Mouse (Mus musculus): ENCODE results near the gene Ttll5. TPM values are rescaled to one million over a fixed set of nuclear protein-coding genes. Genes with fewer than 3 reads are reported as not detected.

Ttll5 gene
- polyA plus RNA-seq, 1 experiment from 2014 or later = 17.6 TPM

DNA sequence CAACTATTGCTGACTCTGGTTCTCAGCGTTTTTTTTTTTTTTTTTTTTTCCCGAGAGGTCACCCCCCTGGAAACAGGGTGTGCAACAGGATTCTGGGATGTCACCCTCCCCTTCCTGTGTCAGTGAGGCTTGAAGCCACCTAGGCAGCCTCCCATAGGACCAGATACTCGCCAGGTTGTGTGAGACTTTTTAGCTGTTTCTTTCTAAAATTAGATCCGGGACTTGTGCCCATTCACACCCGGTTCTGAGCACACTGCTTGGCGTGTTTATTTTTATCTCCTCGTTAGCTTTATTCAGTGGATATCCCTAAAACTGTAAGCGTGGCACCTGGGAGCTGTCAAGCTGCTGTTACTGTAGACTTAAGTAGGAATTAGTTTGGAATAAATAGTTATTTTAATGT, 262.1 kb downstream of the Ttll5 start:
- WGBS = 80% methylated on average over 8 of the region's 8 CpGs
- Histone ChIP-seq H3K9me3 (no peaks in the 10 kb centered on the region), H3K4me1 (peaks cover 21% of the 10 kb centered on the region), H3K27ac (no peak overlapping the region), H3K36me3 (replicated peaks) (peaks cover 44% of the 10 kb centered on the region), H3K27me3 (ENCODE audit: poor library complexity, severe bottlenecking) (peaks cover 1% of the 10 kb centered on the region; the same call in 1 of the 2 replicates), H3K4me3 (no peak overlapping the region)
- no peak for DNase-seq (ENCODE audit: extremely low spot score, low spot score)

DNA sequence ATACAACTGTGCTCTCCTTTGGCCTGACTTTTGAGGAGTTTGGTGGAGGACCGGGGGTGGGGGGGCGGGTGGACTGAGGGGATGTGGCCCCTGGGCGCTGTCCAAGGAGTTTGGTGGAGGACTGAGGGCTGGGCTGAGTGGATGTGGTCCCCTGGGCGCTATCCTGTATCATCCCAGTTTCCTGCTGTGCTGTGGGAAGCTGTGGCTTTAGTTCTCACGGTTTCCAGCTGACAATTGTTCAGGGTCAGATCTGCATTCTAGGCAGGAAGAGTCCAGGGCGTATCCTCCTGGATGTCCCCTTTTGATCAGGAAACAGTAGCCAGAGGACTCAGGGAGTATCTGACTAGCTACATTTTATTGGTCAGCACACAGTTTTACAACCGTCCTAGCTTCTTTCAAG, 263.6 kb downstream of the Ttll5 start:
- Histone ChIP-seq H3K4me3 (no peak overlapping the region), H3K27ac (no peak overlapping the region), H3K9me3 (no peaks in the 10 kb centered on the region), H3K27me3 (ENCODE audit: poor library complexity, severe bottlenecking) (no peaks in the 10 kb centered on the region), H3K36me3 (replicated peaks) (peaks cover 44% of the 10 kb centered on the region), H3K4me1 (peaks cover 29% of the 10 kb centered on the region)
- WGBS = 79% methylated on average over 7 of the region's 7 CpGs
- no peak for DNase-seq (ENCODE audit: extremely low spot score, low spot score)

DNA sequence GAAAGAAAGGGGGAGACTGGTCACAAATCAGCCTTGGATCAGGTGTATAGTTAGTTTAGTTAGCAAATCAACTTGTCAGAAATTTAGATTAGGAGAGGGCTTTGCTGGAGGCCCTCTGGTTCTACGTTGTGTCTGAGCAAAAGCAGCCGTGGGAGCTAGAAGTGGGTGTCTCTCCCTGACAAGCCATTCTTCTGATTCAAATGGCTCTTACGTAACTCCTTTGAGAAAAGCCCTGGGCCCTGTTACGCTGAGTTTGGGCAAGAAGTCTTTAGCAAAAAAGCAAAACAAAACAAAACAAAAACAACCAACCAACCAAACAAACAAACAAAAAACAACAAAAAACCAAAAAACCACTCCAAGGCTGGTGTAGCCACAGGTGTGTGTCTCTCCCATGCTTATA, 266.3 kb downstream of the Ttll5 start:
- H3K27me3 ChIP-seq (ENCODE audit: poor library complexity, severe bottlenecking) = no peaks in the 10 kb centered on the region
- peaks cover 21% of the 10 kb centered on the region for H3K4me1 ChIP-seq
- H3K27ac ChIP-seq = no peak overlapping the region
- peaks cover 42% of the 10 kb centered on the region for H3K36me3 ChIP-seq (replicated peaks)
- no peaks in the 10 kb centered on the region for H3K9me3 ChIP-seq
- no peak overlapping the region for H3K4me3 ChIP-seq
- DNase-seq (ENCODE audit: extremely low spot score, low spot score) = no peak
- WGBS = 66% methylated on average over 4 of the region's 4 CpGs

DNA sequence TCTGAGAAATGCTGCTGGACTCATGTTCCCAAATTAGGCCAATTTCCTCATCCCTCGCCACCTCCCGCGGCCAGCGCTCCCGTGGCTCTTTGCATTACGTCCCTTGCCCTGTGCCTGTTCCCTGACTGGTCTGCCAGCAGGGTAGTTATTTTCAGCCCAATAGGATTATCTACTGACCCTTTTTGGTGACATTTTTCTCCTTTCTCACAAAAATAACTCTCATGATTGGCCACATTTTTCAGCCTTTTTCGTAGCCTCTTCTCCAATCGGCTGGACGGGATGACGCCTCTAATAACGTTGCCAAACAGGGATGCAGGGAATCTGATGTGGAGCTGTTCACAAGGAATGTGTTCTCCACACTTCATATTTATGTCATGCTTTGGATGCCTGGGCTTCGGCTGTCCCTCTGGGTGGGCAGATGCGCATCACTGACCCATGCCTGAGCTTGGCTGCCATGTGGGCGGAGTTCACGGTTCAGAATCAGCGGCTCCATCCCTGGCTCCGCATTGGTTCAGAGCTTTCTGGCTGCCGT, 267.2 kb downstream of the Ttll5 start:
- 32% methylated on average over 18 of the region's 18 CpGs for WGBS
- no peak overlapping the region for H3K4me3 ChIP-seq

DNA sequence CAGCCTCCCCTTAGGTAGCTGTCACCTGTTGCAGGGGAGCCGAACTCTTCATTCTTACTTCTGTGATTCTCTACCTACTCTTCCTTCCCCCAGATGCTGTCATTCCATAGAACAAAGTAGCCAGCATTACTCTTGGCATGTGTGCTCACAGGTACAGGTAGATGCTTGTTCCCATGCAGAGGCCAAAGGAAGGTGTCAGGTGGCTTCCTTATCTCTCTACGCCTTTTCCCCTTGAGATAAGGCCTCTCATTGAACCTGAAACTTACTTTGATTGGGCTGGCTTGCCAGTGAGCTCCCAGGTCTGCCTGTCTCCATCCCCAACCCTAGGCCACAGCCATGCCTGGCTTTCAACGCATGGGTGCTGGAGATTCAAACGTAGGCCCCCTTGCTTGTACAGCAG, 269.6 kb downstream of the Ttll5 start:
- peaks cover 21% of the 10 kb centered on the region for H3K4me1 ChIP-seq
- 94% methylated on average over 4 of the region's 4 CpGs for WGBS
- no peak overlapping the region for H3K4me3 ChIP-seq
- no peak overlapping the region for H3K27ac ChIP-seq
- peaks cover 25% of the 10 kb centered on the region for H3K36me3 ChIP-seq (replicated peaks)
- no peaks in the 10 kb centered on the region for H3K27me3 ChIP-seq (ENCODE audit: poor library complexity, severe bottlenecking)
- no peaks in the 10 kb centered on the region for H3K9me3 ChIP-seq
- DNase-seq (ENCODE audit: extremely low spot score, low spot score) = no peak

More for the DNA sequence above, 267.2 kb downstream of the Ttll5 start:
- Histone ChIP-seq H3K27me3 (ENCODE audit: poor library complexity, severe bottlenecking) (no peaks in the 10 kb centered on the region), H3K27ac (peak overlapping the region; percentile 4; the same call in 1 of the 2 replicates), H3K36me3 (replicated peaks) (peaks cover 33% of the 10 kb centered on the region), H3K4me1 (peaks cover 21% of the 10 kb centered on the region), H3K9me3 (no peaks in the 10 kb centered on the region)
- DNase-seq (ENCODE audit: extremely low spot score, low spot score) = peak; percentile 30

DNA sequence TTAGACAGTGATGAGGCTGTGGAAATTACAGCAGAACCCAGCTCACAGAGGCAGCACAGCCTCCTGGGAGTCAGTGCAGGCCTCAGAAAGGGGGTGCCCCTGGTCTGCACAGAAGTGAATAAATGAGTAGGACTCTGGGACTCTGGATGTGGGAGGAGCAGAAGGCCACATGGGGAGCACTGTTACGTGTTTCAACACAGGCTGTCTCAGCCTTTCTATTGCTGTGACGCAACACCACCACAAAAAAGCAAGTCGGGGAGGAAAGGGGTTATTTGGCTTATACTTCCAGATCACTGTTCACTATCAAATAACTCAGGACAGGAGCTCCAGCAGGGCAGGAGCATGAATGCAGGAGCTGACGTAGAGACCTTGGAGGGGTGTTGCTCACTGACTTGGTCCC, 271.3 kb downstream of the Ttll5 start:
- no peak overlapping the region for H3K4me3 ChIP-seq
- peaks cover 12% of the 10 kb centered on the region; the same call in 1 of the 2 replicates for H3K36me3 ChIP-seq (replicated peaks)
- no peaks in the 10 kb centered on the region for H3K9me3 ChIP-seq
- no peaks in the 10 kb centered on the region for H3K27me3 ChIP-seq (ENCODE audit: poor library complexity, severe bottlenecking)
- H3K27ac ChIP-seq = no peak overlapping the region
- WGBS = 90% methylated on average over 4 of the region's 4 CpGs
- DNase-seq (ENCODE audit: extremely low spot score, low spot score) = no peak
- H3K4me1 ChIP-seq = peaks cover 21% of the 10 kb centered on the region

DNA sequence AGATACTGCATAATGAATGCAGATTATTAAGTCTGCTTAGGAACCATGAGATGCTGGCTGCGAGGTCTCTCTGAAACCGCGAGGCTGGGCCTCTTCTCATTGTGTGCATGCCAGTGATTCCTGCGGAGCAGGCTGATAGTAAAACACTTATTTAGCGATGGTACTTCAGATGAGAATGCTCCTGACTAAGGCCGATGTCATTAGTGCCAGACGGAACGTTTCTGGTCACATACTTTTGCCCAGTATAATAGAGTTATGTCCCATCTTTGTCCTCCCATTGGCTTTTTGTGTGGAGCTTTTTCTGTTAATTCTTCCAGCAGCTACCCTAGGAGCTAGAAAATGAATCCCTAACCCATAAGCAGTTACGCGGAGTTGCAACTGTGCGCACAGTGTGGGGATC, 273.3 kb downstream of the Ttll5 start:
- Histone ChIP-seq H3K36me3 (replicated peaks) (peaks cover 15% of the 10 kb centered on the region; the same call in 1 of the 2 replicates), H3K9me3 (no peaks in the 10 kb centered on the region), H3K27ac (no peak overlapping the region), H3K4me3 (no peak overlapping the region), H3K4me1 (peaks cover 8% of the 10 kb centered on the region), H3K27me3 (ENCODE audit: poor library complexity, severe bottlenecking) (no peaks in the 10 kb centered on the region)
- DNase-seq (ENCODE audit: extremely low spot score, low spot score) = no peak
- WGBS = 84% methylated on average over 11 of the region's 11 CpGs

DNA sequence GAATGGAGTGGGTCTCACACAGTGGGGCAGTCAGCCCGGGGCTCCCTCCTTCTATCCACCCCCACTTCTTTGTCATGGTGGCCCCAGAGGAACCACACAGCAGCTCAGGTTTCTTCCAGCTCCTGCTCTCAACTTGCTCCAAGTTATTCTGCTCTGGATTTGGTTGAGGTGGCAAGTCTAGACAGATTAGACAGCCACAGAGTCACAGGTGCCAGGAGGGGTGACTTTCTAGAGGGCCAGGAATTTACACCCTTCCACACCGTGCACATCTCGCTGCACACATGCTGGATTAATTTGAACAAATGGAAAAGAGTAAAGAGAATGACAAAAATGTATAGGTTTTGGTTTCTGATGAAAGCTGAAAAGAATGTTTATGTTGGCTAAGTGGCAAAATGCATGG, 276.3 kb downstream of the Ttll5 start:
- no peak for DNase-seq (ENCODE audit: extremely low spot score, low spot score)
- no peak overlapping the region for H3K27ac ChIP-seq
- H3K36me3 ChIP-seq (replicated peaks) = peaks cover 17% of the 10 kb centered on the region; the same call in 1 of the 2 replicates
- H3K9me3 ChIP-seq = no peaks in the 10 kb centered on the region
- H3K4me1 ChIP-seq = peaks cover 25% of the 10 kb centered on the region
- H3K4me3 ChIP-seq = no peak overlapping the region
- peaks cover 11% of the 10 kb centered on the region; the same call in 1 of the 2 replicates for H3K27me3 ChIP-seq (ENCODE audit: poor library complexity, severe bottlenecking)
- WGBS = 87% methylated on average over 3 of the region's 3 CpGs

DNA sequence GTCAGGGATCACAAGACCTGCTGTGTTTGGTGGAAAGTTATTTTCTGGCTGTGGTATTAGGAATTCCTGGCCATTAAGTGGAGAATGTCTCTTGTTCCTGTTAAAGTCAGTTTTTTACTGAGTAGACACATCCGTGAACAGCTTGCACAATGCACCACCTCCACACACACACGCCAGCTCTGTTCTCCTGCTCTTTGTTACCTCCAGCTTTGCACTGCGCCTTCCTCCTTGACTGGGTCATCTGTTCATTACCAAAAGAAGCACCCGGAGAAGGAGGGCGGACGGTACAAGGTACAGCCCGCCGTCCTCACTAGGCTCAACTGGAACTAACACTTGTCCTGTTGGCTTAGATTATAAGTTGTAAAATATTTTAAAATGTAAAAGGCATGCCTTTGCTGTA, 278.2 kb downstream of the Ttll5 start:
- 86% methylated on average over 8 of the region's 8 CpGs for WGBS
- Histone ChIP-seq H3K4me3 (no peak overlapping the region), H3K27ac (no peak overlapping the region), H3K9me3 (no peaks in the 10 kb centered on the region), H3K27me3 (ENCODE audit: poor library complexity, severe bottlenecking) (peaks cover 11% of the 10 kb centered on the region; the same call in 1 of the 2 replicates), H3K4me1 (peaks cover 25% of the 10 kb centered on the region), H3K36me3 (replicated peaks) (peaks cover 16% of the 10 kb centered on the region; the same call in 1 of the 2 replicates)
- no peak for DNase-seq (ENCODE audit: extremely low spot score, low spot score)

DNA sequence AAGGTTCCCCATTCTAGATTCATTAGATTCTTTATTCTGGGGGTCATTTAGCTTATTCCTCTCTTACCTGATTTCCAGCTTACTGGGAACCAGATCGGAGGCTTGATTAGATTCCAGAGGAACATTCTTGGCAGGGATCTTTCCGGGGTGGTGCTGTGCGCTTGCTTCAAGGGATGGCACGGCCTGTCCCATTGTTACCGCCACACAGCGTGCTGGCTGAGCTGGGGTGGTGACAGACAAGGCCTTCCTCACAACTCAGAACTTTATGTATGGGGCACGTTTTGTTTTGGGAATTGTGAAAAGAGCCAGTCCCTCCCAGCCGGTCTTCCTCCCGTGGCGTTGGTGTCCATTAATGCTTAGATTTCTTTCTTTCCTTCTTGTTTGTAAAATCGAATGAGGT, 278.9 kb downstream of the Ttll5 start:
- no peak overlapping the region for H3K4me3 ChIP-seq
- peak overlapping the region; percentile 56; the same call in 1 of the 2 replicates for H3K27ac ChIP-seq
- no peak for DNase-seq (ENCODE audit: extremely low spot score, low spot score)
- peaks cover 19% of the 10 kb centered on the region for H3K36me3 ChIP-seq (replicated peaks)
- 55% methylated on average over 11 of the region's 11 CpGs for WGBS
- peaks cover 11% of the 10 kb centered on the region; the same call in 1 of the 2 replicates for H3K27me3 ChIP-seq (ENCODE audit: poor library complexity, severe bottlenecking)
- no peaks in the 10 kb centered on the region for H3K9me3 ChIP-seq
- H3K4me1 ChIP-seq = peaks cover 25% of the 10 kb centered on the region

DNA sequence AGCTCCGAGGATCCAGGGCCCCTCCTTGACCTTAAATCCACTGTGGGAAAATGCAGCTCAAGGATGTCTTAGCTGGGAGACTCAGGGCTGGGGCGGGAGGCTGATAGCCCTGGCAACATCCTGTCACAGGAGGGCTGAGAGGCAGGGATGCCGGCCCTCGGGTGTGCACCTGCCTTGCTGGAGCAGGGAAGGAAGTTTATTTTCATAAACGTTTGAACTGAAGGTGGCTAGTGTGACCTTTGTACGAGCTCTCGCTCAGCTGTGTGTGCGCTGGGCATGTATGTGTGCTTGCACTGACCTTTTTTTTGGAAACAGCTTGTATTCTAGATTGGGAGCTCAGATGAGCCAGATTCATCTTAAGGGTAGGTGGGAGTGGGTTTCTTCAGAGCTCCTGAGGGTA, 279.4 kb downstream of the Ttll5 start:
- Histone ChIP-seq H3K4me3 (no peak overlapping the region), H3K9me3 (no peaks in the 10 kb centered on the region), H3K4me1 (peaks cover 25% of the 10 kb centered on the region), H3K36me3 (replicated peaks) (peaks cover 23% of the 10 kb centered on the region), H3K27me3 (ENCODE audit: poor library complexity, severe bottlenecking) (peaks cover 11% of the 10 kb centered on the region; the same call in 1 of the 2 replicates), H3K27ac (peak overlapping the region; percentile 56; the same call in 1 of the 2 replicates)
- WGBS = 56% methylated on average over 8 of the region's 8 CpGs
- no peak for DNase-seq (ENCODE audit: extremely low spot score, low spot score)

DNA sequence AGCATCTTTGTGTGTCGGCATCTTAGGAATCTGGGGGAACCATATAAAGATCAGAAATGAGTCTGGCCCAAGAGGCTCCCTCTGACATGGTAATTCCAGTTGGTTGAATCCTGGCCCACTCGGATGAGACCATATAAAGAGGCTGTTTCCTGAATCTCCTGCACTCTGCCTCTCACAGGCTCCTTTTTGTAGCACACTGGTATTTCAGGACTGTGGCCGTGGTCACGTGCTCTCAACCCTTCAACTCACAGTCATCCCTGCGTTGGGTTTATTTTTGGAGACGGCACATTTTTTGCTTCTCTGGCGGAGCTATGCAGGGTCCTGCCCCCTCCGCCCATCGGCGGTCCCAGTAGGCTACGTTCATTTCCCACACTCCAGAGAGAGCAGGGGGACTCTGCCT, 279.8 kb downstream of the Ttll5 start:
- 88% methylated on average over 11 of the region's 11 CpGs for WGBS
- H3K27ac ChIP-seq = no peak overlapping the region

DNA sequence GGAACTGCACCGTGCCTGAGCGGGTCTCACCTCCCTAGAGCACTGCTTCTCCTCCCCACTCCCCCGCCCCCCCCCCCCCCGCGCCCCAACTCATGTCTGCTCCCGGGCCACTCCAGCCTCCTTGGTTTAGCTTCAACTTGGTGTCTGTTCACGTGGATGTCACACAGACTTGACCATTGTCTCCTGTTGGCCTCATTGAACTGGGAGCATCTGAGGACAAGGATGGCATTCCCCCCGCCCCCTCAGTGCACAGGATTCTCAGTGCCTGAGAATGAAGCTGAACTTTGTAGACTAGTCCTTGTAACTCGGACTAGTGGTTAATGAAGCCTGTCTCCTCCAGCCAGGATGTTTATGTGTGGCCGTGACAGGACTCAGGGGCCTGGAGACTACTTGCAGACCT, 281.1 kb downstream of the Ttll5 start:
- Histone ChIP-seq H3K4me3 (no peak overlapping the region), H3K9me3 (no peaks in the 10 kb centered on the region), H3K4me1 (peaks cover 25% of the 10 kb centered on the region), H3K27ac (no peak overlapping the region), H3K36me3 (replicated peaks) (peaks cover 23% of the 10 kb centered on the region), H3K27me3 (ENCODE audit: poor library complexity, severe bottlenecking) (peaks cover 11% of the 10 kb centered on the region; the same call in 1 of the 2 replicates)
- no peak for DNase-seq (ENCODE audit: extremely low spot score, low spot score)
- WGBS = 90% methylated on average over 9 of the region's 10 CpGs

More for the DNA sequence above, 279.8 kb downstream of the Ttll5 start:
- no peaks in the 10 kb centered on the region for H3K9me3 ChIP-seq
- H3K36me3 ChIP-seq (replicated peaks) = peaks cover 23% of the 10 kb centered on the region
- H3K27me3 ChIP-seq (ENCODE audit: poor library complexity, severe bottlenecking) = peaks cover 11% of the 10 kb centered on the region; the same call in 1 of the 2 replicates
- H3K4me1 ChIP-seq = peaks cover 25% of the 10 kb centered on the region
- DNase-seq (ENCODE audit: extremely low spot score, low spot score) = no peak
- H3K4me3 ChIP-seq = no peak overlapping the region
